Mouse (Mus musculus) testis, postnatal 14 days (tissue): ENCODE measurements around the gene Stx5a.

Source experiments
- DNase-seq: peaks from one replicate; pipeline ENCODE4 v3.0.0; 2021; ENCODE audit warnings: low spot score

Gene Stx5a

GRCm38 (mm10) chr19:8741243-8741869 is at the start of gene Stx5a:
Gene Stx5a (plus strand): TSS chr19:8741413.
- peak; percentile 94 for DNase-seq

- no peak for DNase-seq
Measured at GRCm38 (mm10) chr19:8691871-8692539, 49.2 kb upstream of the Stx5a start.

- DNase-seq: no peak
Measured at GRCm38 (mm10) chr19:8692740-8693139, 48.5 kb upstream of the Stx5a start.

- no peak for DNase-seq
Measured at GRCm38 (mm10) chr19:8695330-8695729, 45.9 kb upstream of the Stx5a start.

- DNase-seq: no peak
Measured at GRCm38 (mm10) chr19:8699652-8700051, 41.6 kb upstream of the Stx5a start.

GRCm38 (mm10) chr19:8702458-8702857 is 38.8 kb upstream of the Stx5a start:
- DNase-seq: no peak

- no peak for DNase-seq
Measured at GRCm38 (mm10) chr19:8703571-8703970, 37.6 kb upstream of the Stx5a start.

GRCm38 (mm10) chr19:8705026-8705708 is 36.0 kb upstream of the Stx5a start:
- no peak for DNase-seq

GRCm38 (mm10) chr19:8706132-8706667 is 35.0 kb upstream of the Stx5a start:
- no peak for DNase-seq

GRCm38 (mm10) chr19:8706930-8707329 is 34.3 kb upstream of the Stx5a start:
- no peak for DNase-seq

GRCm38 (mm10) chr19:8708954-8709353 is 32.3 kb upstream of the Stx5a start:
- DNase-seq: no peak

- no peak for DNase-seq
Measured at GRCm38 (mm10) chr19:8710057-8710456, 31.2 kb upstream of the Stx5a start.

- no peak for DNase-seq
Measured at GRCm38 (mm10) chr19:8711506-8711905, 29.7 kb upstream of the Stx5a start.

GRCm38 (mm10) chr19:8711949-8712869 is 29.0 kb upstream of the Stx5a start:
- no peak for DNase-seq

GRCm38 (mm10) chr19:8712870-8713305 is 28.3 kb upstream of the Stx5a start:
- DNase-seq: peak; percentile 83

- DNase-seq: peak; percentile 91
Measured at GRCm38 (mm10) chr19:8713306-8713996, 27.8 kb upstream of the Stx5a start.

- no peak for DNase-seq
Measured at GRCm38 (mm10) chr19:8713997-8714652, 27.1 kb upstream of the Stx5a start.

- peak; percentile 80 for DNase-seq
Measured at GRCm38 (mm10) chr19:8714653-8715481, 26.3 kb upstream of the Stx5a start.

- no peak for DNase-seq
Measured at GRCm38 (mm10) chr19:8715868-8716766, 25.1 kb upstream of the Stx5a start.
